Mouse (Mus musculus) stomach, embryonic 14.5 days (tissue): ENCODE measurements around the gene Mn1. TPM values are rescaled to one million over a fixed set of nuclear protein-coding genes. Genes with fewer than 3 reads are reported as not detected.

Source experiments
- ATAC-seq: fragments of 200-750 bp; cut with Nextera tagmentation; 2 replicates; pipeline ENCODE4 v1.8.0; 2017; ENCODE audit warnings: low read depth, moderate TSS enrichment; ENCODE audit not compliant: insufficient number of reproducible peaks, insufficient read depth, low FRiP score
- H3K27ac ChIP-seq: fragments of 300-500 bp; sonication (generic); 2 replicates; pipeline ENCODE4 v1.5.1; 2014; ENCODE audit warnings: mild to moderate bottlenecking, low read length, moderate library complexity, mixed read lengths
- H3K27me3 ChIP-seq: fragments of 300-500 bp; sonication (generic); 2 replicates; pipeline ENCODE4 v1.6.1; 2014; ENCODE audit warnings: low read length, control low read depth, mixed read lengths; ENCODE audit not compliant: control insufficient read depth, insufficient read depth
- H3K36me3 ChIP-seq: fragments of 300-500 bp; sonication (generic); 2 replicates; pipeline ENCODE4 v1.6.1; 2014; ENCODE audit warnings: mild to moderate bottlenecking, control low read depth, low read length, moderate library complexity, mixed read lengths; ENCODE audit not compliant: control insufficient read depth, insufficient read depth
- H3K4me1 ChIP-seq: fragments of 300-500 bp; sonication (generic); 2 replicates; pipeline ENCODE4 v1.6.1; 2014; ENCODE audit warnings: low read length, control low read depth, mixed read lengths; ENCODE audit not compliant: control insufficient read depth, insufficient read depth
- H3K4me2 ChIP-seq: fragments of 300-500 bp; sonication (generic); replicated peaks from 2 replicates; pipeline ENCODE4 v1.6.1; 2014; ENCODE audit warnings: low read depth, low read length, control low read depth
- H3K4me3 ChIP-seq: fragments of 300-500 bp; sonication (generic); 2 replicates; pipeline ENCODE4 v1.5.1; 2014; ENCODE audit warnings: low read depth, low read length, control low read depth
- H3K9ac ChIP-seq: fragments of 300-500 bp; sonication (generic); replicated peaks from 2 replicates; pipeline ENCODE4 v1.6.1; 2014; ENCODE audit warnings: low read depth, mild to moderate bottlenecking, control low read depth, low read length, moderate library complexity, mixed read lengths
- H3K9me3 ChIP-seq: fragments of 300-500 bp; sonication (generic); 2 replicates; pipeline ENCODE4 v1.6.1; 2016; ENCODE audit warnings: low read depth, low read length, control low read depth; ENCODE audit not compliant: control insufficient read depth
- WGBS: fragments of 180-500 bp; shearing (Covaris S2); extraction: QIAGEN DNeasy Blood & Tissue Kit; methylation state at CpG from one replicate; pipeline ENCODE4 v1.1.7; 2014; 5-methylcytosine and 5-hydroxymethylcytosine counted together
- polyA plus RNA-seq: library from polyadenylated mRNA; unstranded; fragments of >200 nt; fragmentation: Nextera tagmentation; extraction: Ambion mirVana; gene quantifications from 2 replicates; pipeline ENCODE4 v1.2.1, GENCODE M21; 2014

The Mn1 gene
- 17.0 and 18.1 TPM in 2 replicates for polyA plus RNA-seq

GRCm38 (mm10) chr5:111416591-111417374 lies at the start of gene Mn1:
Mn1 (plus strand) TSS chr5:111417362.
- peak within 1 kb of the TSS; percentile 92 for H3K4me2 ChIP-seq
- peak; percentile 89 for ATAC-seq
- H3K9ac ChIP-seq = peak within 1 kb of the TSS; percentile 91
- H3K9me3 ChIP-seq = no peaks in the 10 kb centered on the region
- H3K4me1 ChIP-seq = peaks cover 47% of the 10 kb centered on the region; the same call in 1 of the 2 replicates
- no peaks in the 10 kb centered on the region for H3K27me3 ChIP-seq
- peak within 1 kb of the TSS; percentile 90 for H3K27ac ChIP-seq
- peaks cover 19% of the 10 kb centered on the region; the same call in 1 of the 2 replicates for H3K36me3 ChIP-seq
- under 1% methylated on average over 88 of the region's 88 CpGs for WGBS
- peak within 1 kb of the TSS; percentile 92 for H3K4me3 ChIP-seq

- Histone ChIP-seq H3K4me2 (no peak overlapping the region), H3K27me3 (no peaks in the 10 kb centered on the region), H3K9me3 (no peaks in the 10 kb centered on the region), H3K9ac (no peak overlapping the region), H3K27ac (no peak overlapping the region), H3K36me3 (peaks cover 48% of the 10 kb centered on the region), H3K4me3 (no peak overlapping the region), H3K4me1 (no peaks in the 10 kb centered on the region)
- no peak for ATAC-seq
- 84% methylated on average over 11 of the region's 11 CpGs for WGBS
Observed at GRCm38 (mm10) chr5:111367937-111368517, 49.1 kb upstream of the Mn1 start.

DNA sequence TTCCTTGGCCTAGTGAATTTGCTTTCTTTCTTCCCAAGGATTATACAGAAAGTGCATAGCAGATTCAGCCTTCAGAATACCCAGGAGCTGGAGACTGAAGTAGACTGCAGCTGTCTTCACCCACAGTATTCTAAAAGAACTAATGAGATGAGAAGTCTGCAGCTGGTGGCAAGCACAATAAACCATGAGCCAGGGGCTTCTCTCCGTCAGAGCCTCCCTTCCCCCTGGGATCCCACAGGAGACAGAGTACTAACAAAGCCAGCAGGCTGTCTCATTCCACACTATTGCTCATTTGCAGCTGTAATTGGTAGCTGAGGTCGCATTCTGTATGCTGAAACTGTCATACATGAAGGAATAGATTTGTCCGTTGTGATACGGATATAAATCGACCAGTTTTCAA lies 48.6 kb upstream of the Mn1 start:
- no peaks in the 10 kb centered on the region for H3K27me3 ChIP-seq
- H3K4me1 ChIP-seq = no peaks in the 10 kb centered on the region
- H3K27ac ChIP-seq = no peak overlapping the region
- H3K9me3 ChIP-seq = no peaks in the 10 kb centered on the region
- no peak for ATAC-seq
- H3K4me2 ChIP-seq = no peak overlapping the region
- H3K9ac ChIP-seq = no peak overlapping the region
- WGBS = 80% methylated on average over 5 of the region's 5 CpGs
- H3K36me3 ChIP-seq = peaks cover 53% of the 10 kb centered on the region
- H3K4me3 ChIP-seq = no peak overlapping the region

- H3K9me3 ChIP-seq = no peaks in the 10 kb centered on the region
- no peak for ATAC-seq
- H3K27me3 ChIP-seq = no peaks in the 10 kb centered on the region
- WGBS = 82% methylated on average over 4 of the region's 4 CpGs
- H3K4me1 ChIP-seq = no peaks in the 10 kb centered on the region
- H3K9ac ChIP-seq = no peak overlapping the region
- peaks cover 75% of the 10 kb centered on the region for H3K36me3 ChIP-seq
- no peak overlapping the region for H3K27ac ChIP-seq
- H3K4me3 ChIP-seq = no peak overlapping the region
- H3K4me2 ChIP-seq = no peak overlapping the region
Observed at GRCm38 (mm10) chr5:111375616-111376015, 41.5 kb upstream of the Mn1 start.

GRCm38 (mm10) chr5:111376276-111377020 lies 40.7 kb upstream of the Mn1 start:
- no peak for ATAC-seq
- Histone ChIP-seq H3K4me2 (no peak overlapping the region), H3K4me3 (no peak overlapping the region), H3K27me3 (no peaks in the 10 kb centered on the region), H3K9ac (no peak overlapping the region), H3K4me1 (no peaks in the 10 kb centered on the region), H3K9me3 (no peaks in the 10 kb centered on the region), H3K36me3 (peaks cover 74% of the 10 kb centered on the region), H3K27ac (no peak overlapping the region)
- 90% methylated on average over 24 of the region's 24 CpGs for WGBS

DNA sequence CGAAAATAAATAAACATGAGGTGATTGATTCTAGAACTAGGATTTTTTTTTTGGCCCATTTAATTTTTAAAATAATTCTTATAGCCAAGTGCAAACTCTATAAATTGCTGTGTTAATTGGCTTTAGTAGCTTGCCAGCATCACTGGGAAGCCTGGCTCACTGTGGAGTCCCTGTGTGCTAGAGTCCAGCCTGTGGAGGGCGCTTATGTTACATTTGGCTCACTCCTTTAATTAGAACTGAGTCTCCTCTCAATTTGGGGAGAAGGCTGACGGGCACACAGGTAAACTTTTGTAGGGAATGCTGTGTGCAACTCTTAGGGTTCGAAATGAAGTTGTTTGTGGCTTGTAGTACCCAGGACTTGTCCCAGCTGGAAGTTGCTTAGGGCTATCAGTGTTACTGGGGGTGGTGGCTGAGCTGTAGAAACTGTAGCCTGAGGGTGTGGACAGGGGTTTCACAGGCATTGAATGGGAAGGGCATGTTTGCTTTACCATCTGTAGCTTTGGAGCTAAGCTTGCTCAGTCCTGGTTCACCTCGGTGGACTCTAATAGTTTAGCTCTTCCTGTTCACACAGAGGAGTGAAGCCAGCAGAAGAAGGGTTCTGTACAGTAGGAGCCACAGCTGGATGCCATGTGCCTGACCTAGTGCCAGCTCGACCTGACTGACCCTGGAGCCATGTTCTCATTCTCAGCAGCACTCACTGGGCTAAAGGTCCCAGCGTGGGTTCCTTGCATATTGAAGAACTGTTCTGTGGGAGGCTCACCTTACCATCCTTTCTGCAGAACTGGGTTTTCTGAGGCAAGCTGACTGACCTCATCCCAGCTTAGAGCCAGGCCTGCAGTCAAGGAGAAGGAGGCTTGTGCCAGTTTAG lies 38.8 kb upstream of the Mn1 start:
- 69% methylated on average over 7 of the region's 7 CpGs for WGBS
- no peak overlapping the region for H3K4me2 ChIP-seq
- H3K9ac ChIP-seq = no peak overlapping the region
- H3K4me3 ChIP-seq = no peak overlapping the region
- peak; percentile 71; the same call in 1 of the 2 replicates for ATAC-seq
- no peaks in the 10 kb centered on the region for H3K4me1 ChIP-seq
- H3K9me3 ChIP-seq = no peaks in the 10 kb centered on the region
- H3K36me3 ChIP-seq = peaks cover 62% of the 10 kb centered on the region
- no peaks in the 10 kb centered on the region for H3K27me3 ChIP-seq
- H3K27ac ChIP-seq = peak overlapping the region; percentile 44; the same call in 1 of the 2 replicates

GRCm38 (mm10) chr5:111383335-111383734 lies 33.8 kb upstream of the Mn1 start:
- WGBS = 89% methylated on average over 5 of the region's 5 CpGs
- Histone ChIP-seq H3K4me3 (no peak overlapping the region), H3K27me3 (no peaks in the 10 kb centered on the region), H3K4me1 (no peaks in the 10 kb centered on the region), H3K9me3 (no peaks in the 10 kb centered on the region), H3K4me2 (no peak overlapping the region), H3K36me3 (peaks cover 62% of the 10 kb centered on the region), H3K27ac (no peak overlapping the region), H3K9ac (no peak overlapping the region)
- ATAC-seq = no peak

DNA sequence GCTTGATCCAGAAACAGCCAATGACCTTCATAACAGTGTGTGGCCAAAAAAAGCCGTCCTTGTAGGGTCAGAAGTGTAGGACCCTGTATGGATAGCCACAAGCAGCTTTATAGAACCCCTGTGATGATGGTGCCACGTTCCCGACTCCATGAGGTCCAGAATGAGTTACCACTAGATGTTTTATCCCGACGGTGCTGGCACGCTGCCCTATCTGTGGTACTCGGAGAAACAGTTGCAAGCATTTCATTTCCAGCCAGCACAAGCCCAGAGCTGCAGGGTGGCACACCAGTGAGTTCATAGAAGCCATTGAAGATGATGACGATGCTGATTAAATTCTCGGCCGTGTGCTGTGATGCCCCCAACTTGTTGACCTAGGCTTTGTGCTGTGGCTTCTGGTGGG lies 26.3 kb upstream of the Mn1 start:
- Histone ChIP-seq H3K27me3 (no peaks in the 10 kb centered on the region), H3K36me3 (peaks cover 16% of the 10 kb centered on the region), H3K9me3 (no peaks in the 10 kb centered on the region), H3K4me1 (peaks cover 33% of the 10 kb centered on the region), H3K9ac (no peak overlapping the region), H3K4me2 (no peak overlapping the region), H3K27ac (no peak overlapping the region), H3K4me3 (no peak overlapping the region)
- 86% methylated on average over 10 of the region's 10 CpGs for WGBS
- no peak for ATAC-seq
